Mouse (Mus musculus) ES-Bruce4 (cell line): ENCODE measurements around the gene Runx2.

Source experiments
- CTCF ChIP-seq: IDR thresholded peaks from one replicate; pipeline ENCODE4 v1.8.1; 2011; ENCODE audit warnings: low read depth, low read length
- EP300 ChIP-seq: IDR thresholded peaks from 2 replicates; pipeline ENCODE4 v1.6.1; 2011; ENCODE audit warnings: low read depth, low read length; ENCODE audit not compliant: insufficient read depth
- POLR2A ChIP-seq: IDR thresholded peaks from one replicate; pipeline ENCODE4 v1.8.1; 2011; ENCODE audit warnings: low read length; ENCODE audit not compliant: insufficient read depth

DNA sequence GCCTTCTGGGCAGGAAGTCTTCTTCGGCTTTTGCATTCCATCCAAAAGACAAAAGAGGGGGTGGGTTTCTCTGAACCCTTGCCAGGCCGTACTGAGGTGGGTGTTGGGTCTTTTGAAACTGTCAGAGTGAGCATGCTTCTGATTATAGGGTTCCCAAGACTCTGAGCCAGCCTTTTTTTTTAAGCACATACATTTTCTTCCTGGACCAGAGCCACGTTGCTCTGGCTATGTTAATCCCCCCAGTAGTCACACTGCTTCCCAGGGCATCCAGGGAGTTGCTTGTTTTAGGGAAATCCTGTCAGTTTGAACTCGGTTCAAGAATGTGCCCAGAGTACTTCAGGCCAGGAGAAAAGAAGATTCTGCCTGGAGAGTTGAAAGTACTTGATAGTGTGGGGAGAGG, 286.0 kb downstream of the Runx2 start:
- TF ChIP-seq CTCF (no peak), POLR2A (no peak), EP300 (no peak)
